Mouse (Mus musculus) heart, adult 18-20 months (tissue): ENCODE measurements at regions not wholly inside any gene's neighbourhood (a gene's known extent, or its start where the extent isn't known, plus 50 kb on each side); places are given as distances from the start of the nearest gene placed in this dataset.

Experiments used
- DNase-seq, 2 experiments: peaks; one replicate each; pipeline ENCODE4 v3.0.0; 2021 to 2022; ENCODE audit warnings: mixed read lengths in 1 of 2

DNA sequence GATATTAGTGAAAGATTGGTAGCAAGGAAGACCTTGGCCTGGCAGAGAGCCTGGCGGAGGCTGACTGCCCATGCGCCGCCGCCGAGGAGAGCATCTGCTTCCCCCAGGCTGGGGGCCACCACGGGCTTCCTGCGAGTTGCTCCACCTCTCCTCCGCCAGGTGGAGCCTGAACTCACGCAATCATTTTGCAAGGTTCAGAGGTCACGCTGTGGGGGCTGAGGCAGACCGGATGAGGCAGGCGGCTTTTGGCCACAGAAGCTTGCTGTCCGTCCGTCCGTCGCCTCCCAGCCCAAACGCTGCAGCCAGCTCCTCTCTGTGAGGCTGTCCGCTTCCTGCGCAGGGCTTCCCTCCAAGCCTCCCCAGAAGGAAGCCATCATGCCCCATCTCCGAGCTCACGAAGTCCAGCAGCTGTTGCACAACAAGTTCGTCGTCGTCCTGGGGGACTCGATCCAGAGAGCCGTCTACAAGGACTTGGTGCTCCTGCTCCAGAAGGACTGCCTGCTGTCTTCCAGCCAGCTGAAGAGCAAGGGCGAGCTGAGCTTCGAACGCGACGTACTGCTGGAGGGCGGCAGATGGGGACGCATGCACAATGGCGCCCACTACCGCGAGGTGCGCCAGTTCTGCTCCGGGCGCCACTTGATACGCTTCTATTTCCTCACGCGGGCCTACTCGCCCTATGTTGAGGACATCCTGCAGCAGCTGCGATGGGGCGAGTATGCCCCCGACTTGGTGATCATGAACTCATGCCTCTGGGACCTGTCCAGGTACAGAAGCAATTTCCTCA lies 269.3 kb upstream of the Erbb4 start:
- DNase-seq, result no peak

GRCm38 (mm10) chr1:69375246-69375645 lies 267.4 kb upstream of the Erbb4 start:
- DNase-seq, result no peak

DNA sequence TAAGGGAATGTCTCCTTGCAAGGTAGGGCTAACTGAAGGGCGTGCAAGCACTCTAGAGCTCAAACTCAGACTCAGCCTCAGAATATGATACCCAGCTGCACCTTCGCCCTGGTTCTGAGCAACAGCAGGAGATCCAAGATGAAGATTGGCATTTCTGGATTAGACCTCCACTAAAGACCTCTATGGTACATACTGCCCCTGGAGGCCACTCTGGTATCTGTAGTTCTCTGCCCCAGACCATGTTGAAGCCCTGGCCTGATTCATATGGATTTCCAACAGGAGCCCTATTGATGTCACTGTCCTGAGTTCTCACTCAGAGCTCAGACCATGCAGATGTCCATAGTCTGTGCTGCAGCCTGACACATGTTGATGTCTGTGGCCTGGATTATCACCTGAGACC lies 262.2 kb upstream of the Erbb4 start:
- no peak for DNase-seq

- no peak for DNase-seq
Measured at GRCm38 (mm10) chr1:69367531-69367930, 259.7 kb upstream of the Erbb4 start.

GRCm38 (mm10) chr1:69364069-69364468 lies 256.2 kb upstream of the Erbb4 start:
- no peak for DNase-seq

DNA sequence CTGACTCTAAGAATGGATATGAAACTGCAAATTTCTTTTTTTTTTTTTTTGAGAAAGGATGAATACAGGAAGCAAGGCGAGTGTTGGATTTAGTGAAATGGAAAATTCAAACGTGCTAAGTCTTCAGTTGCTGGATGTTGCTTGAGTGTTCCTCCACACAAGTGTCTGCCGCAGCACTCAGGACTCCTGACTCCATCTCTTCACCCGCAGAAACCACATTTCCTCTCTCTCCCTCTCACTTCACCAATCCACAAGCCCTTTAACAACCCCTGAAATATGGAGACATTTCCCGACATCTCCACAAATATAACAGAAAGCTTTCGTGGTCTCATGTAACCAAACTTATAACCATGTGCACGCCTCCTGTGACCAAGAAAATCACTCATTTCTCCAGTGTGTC lies 249.7 kb upstream of the Erbb4 start:
- no peak for DNase-seq

GRCm38 (mm10) chr1:69350417-69350816 lies 242.6 kb upstream of the Erbb4 start:
- DNase-seq, result no peak

- DNase-seq, result no peak
Measured at GRCm38 (mm10) chr1:69349826-69350225, 242.0 kb upstream of the Erbb4 start.

DNA sequence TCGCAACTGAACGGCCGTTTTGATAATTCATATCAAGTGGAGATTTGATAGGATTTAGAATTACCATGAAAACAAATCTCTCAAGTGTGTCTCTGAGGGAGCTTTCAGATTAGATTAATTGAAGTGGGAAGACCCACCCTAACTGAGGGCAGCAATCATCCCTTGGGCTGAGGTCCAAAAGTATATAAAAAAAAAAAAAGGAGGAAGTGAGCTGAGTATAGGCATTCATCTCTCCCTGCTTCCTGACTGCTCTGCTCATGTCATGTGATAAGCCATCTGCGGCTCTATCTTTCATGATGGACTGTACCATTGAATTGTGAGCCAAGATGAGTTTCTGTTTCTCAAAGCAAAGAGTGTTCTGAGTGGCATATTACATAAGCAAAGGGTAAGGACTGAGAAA lies 234.2 kb upstream of the Erbb4 start:
- no peak for DNase-seq

DNA sequence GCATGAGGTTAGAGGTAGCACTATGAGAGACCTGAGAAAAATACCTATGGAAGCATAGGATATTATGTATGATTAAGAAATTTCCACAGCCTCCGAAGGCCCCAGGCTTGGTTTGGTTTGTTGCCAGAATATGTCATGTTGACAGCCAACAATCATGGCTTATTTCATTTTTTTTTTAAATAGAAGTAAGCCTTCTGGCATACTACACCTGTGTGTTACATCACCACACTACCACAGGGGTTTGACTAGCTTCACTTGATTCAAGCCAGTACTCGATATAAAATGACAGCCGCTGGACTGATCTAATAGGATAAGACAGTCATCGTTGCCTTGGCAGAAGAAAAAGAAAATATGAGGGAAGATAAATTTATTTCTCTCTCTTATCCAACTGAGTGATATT lies 232.6 kb upstream of the Erbb4 start:
- DNase-seq, result no peak

- peak in 1 of 2 experiments; percentile 30 for DNase-seq
Measured at GRCm38 (mm10) chr1:69331418-69332254, 223.8 kb upstream of the Erbb4 start.

GRCm38 (mm10) chr1:69329399-69329798 lies 221.5 kb upstream of the Erbb4 start:
- DNase-seq, result no peak

GRCm38 (mm10) chr1:69326711-69327110 lies 218.9 kb upstream of the Erbb4 start:
- no peak for DNase-seq

DNA sequence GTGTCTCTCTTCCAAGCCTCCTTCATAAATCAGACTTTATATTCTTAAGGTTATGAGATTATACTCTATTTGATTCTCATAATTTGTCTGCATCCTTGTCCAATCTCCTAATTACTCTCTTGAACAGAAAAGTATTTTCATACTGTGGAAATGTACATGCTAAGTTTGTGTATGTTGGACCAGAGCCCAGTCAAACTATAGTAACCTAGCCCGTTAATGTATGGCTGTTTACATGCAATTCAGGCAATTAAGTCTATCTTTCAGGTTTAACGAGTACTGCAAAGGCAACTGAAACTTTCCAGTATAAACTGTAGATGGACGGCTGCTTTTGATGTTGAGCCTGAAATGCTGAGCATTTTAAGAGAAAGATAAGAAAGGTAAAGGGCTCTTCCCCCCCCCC lies 211.7 kb upstream of the Erbb4 start:
- no peak for DNase-seq

DNA sequence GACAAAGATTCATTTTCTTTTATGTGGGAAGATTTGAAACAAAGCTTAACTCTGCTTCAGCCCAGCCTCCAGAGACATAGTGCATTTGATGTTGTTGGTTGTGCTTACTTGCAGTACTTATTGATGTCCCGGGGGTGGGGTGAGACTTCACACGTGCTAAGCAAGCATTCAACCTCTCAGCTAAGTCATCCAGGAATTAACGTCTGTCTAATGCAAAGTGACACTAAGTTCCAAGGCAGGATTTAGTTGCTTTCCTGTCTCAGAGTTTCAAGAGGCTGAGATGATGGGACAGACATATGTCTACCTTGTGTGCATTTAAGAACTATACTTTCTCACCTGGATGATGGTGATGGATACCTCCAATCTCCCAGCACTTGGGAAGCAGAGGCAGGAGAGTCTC lies 189.0 kb upstream of the Erbb4 start:
- no peak for DNase-seq

DNA sequence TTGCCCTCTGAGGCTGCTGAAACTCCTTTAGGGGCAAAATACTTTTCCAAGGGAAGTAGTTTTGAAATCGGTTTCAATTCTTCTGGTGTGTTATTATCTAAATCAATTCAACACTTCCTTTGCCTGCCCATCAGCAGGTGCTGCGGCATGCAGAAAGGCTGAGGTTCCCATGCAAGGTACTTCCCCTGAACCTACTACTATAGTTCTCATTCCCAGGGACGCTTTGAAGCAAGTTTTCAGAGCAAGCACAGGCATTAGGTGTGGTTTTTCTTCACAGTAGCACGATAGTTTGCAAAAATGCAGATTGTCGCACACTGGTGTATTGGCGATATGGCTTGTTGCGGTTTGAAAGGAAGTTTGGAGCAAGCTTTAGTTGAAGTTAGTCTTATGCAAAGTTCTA lies 183.5 kb upstream of the Erbb4 start:
- DNase-seq, result no peak

DNA sequence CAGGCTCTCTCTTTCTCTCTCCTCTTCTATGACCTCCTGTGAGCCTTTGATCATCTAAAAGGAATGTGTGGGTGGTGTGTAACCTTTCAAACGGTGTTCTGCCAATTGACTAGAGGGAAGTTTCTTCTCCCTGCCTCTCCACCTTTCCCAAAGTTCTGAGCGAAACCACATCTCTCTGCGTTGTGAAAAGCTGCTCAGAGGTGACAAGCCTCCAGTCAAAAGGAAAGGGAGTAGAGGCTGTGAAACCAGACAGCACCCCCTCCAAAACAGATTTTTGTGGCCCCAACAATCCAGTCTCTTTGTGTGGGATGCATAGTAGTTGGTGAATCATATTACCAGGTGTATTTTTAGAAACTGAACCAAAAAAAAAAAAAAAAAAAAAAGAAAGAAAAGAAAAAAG lies 178.5 kb upstream of the Erbb4 start:
- DNase-seq, result no peak

DNA sequence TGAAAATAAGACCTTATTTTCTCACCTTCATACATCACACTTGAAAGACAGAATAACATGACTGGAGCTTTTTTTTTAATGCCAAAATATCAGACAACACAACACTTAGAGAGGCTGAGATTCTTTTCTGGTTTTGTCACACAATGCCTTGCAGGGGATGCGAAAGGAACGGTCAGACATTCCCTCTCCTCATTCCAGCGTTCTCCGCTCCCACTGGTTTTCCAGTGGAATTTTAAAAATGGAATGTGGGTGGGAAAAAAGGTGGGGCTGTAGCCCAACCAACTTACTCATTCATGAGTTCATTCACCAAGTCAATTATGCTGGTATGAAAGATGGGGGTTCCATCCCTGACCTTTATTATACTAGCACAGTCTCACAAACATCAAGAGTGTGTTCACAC lies 169.6 kb upstream of the Erbb4 start:
- no peak for DNase-seq

- no peak for DNase-seq
Measured at GRCm38 (mm10) chr1:69247691-69248090, 139.8 kb upstream of the Erbb4 start.

- DNase-seq, result no peak
Measured at GRCm38 (mm10) chr1:69242289-69242909, 134.5 kb upstream of the Erbb4 start.

GRCm38 (mm10) chr1:69241502-69242214 lies 133.8 kb upstream of the Erbb4 start:
- peak in 1 of 2 experiments; percentile 60 for DNase-seq

DNA sequence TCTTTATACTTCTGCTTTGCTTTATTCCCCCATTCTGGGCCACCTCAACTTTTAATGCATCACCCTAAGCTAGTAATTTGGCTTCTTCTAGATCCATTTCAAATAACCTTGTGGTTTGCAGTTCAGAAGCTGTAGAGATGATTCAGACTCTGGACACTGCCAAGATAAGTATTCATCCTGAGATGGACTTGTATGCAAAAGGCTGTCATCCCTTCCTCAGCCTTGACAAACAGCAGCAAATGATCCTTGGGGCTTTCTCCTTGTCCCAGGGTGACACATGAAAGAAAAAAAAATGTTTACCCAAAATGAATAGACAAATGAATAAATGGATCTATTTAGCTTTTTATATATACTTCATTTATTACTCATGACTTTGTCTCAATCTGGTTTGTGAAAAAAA lies 120.0 kb upstream of the Erbb4 start:
- DNase-seq, result no peak
